Mouse (Mus musculus) left cerebral cortex, adult 2 months (tissue): ENCODE data around the gene Ttc3. TPM values are rescaled to one million over a fixed set of nuclear protein-coding genes. Genes with fewer than 3 reads are reported as not detected.

Experiments used
- DNase-seq, 2 experiments: peaks; one replicate each; pipeline ENCODE4 v3.0.0; 2021 to 2022; ENCODE audit warnings: low spot score in 2 of 2, mixed read lengths in 1 of 2; ENCODE audit errors: extremely low spot score in 1 of 2
- H3K27ac ChIP-seq: fragments of 200-600 bp; 2 replicates; pipeline ENCODE4 v1.8.1; 2022
- H3K4me3 ChIP-seq: fragments of 200-600 bp; 2 replicates; pipeline ENCODE4 v1.8.1; 2022
- CTCF ChIP-seq: fragments of 200-600 bp; IDR thresholded peaks from 2 replicates; pipeline ENCODE4 v1.8.1; 2022; ENCODE audit warnings: antibody characterized with exemption, mild to moderate bottlenecking, moderate library complexity
- intact Hi-C: fragments of 180-260 bp; cut with DNase I; formaldehyde crosslinking; loops from one replicate; pipeline ENCODE4 v1.15.1; 2025
- total RNA-seq, 2 experiments: library from RNA; stranded (reverse); gene quantifications; 2 replicates each; pipeline ENCODE4 v1.2.3; 2021

Gene Ttc3
- total RNA-seq, 2 experiments from 2014 or later = 982 to 987 TPM

DNA sequence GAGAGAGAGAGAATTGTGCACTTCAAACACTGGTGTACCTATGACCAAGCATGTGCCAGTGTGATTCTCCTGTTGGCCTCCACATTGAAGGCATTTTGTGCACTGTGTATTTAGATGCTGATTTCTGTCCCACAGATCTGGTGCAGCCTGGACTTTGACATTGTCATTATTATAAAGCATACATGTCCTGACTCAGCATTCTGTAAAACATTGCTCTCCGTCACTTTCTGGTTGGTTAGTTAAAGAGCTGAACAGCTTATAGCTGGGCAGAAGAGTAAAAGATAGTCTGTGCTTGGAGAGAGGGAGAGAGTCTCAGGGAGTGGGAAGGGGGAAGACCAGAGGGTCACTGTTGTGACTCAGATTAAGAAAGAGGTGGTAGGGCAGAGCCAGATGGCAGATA lies 24.7 kb upstream of the Ttc3 start:
- no peak for DNase-seq
- intact Hi-C loops = no loop called here
- H3K4me3 ChIP-seq = no peak overlapping the region
- H3K27ac ChIP-seq = no peak overlapping the region
- TF ChIP-seq CTCF = no peak

GRCm38 (mm10) chr16:94347080-94347731 lies 23.2 kb upstream of the Ttc3 start:
- intact Hi-C loops = no loop called here
- H3K27ac ChIP-seq = no peak overlapping the region
- no peak for DNase-seq
- H3K4me3 ChIP-seq = no peak overlapping the region
- no peak for TF ChIP-seq CTCF

GRCm38 (mm10) chr16:94348779-94349178 lies 21.6 kb upstream of the Ttc3 start:
- no peak for TF ChIP-seq CTCF
- no peak overlapping the region for H3K27ac ChIP-seq

DNA sequence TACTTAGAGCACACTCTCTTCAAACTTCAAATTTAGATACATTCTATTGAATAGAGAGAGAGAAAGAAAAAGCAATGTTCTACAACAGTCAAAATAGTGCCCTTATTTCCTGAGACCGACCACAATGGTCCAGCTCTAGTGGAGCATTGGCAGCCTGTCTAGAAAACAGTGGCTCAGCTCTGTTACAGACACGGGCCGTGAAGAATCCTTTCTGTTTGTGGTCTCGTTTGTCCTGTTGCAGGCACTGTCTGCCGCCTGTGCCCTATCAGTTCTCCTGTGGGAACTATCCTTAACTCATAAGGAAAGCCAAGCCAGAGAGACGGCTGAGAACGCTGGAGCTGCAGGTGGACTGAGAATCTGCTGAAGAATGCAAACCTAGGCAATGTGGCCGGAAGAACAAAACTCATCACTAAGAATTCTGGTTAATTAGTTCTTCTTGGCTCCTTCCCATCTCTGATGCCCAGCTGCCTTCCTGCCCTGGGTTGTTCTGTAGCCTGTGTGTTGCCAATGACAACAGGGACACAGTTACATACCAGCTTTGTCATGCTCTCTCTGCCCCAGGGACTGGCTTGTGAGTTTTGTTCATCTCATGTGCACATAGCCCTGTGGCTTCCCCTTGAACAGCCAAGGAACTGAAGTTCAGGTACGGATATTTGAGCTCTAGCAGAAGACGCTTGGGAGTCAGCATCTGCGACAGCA lies 20.7 kb upstream of the Ttc3 start:
- intact Hi-C loops = no loop called here
- TF ChIP-seq CTCF = no peak
- 0 out of 2 replicates have a peak overlapping the region, but pooled peaks have one; percentile 15 for H3K27ac ChIP-seq
- 0 out of 2 replicates have a peak overlapping the region, but pooled peaks have one; percentile 13 for H3K4me3 ChIP-seq
- no peak for DNase-seq

More at GRCm38 (mm10) chr16:94348779-94349178, 21.6 kb upstream of the Ttc3 start:
- no peak overlapping the region for H3K4me3 ChIP-seq
- intact Hi-C loops = no loop called here
- no peak for DNase-seq

DNA sequence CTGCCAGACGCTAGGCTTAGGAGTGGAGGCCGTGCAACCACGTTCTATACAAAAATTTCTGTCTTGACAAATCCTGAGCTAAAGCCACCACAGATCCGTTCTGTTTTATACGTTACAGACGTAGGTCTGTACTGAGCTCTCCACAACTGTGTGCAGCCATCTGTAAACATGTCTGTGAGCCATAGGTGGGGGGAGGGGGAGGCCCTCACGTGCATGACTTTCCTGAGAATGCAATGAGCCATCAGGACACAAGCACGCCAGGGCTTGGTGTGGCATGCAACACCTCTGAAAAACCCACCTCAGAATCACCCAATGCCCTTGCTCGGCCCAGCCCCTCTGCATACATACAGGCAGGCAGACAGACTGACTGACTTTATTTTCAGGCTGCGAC lies 20.1 kb upstream of the Ttc3 start:
- intact Hi-C loops = no loop called here
- Histone ChIP-seq H3K4me3 (no peak overlapping the region), H3K27ac (no peak overlapping the region)
- TF ChIP-seq CTCF = no peak
- DNase-seq = no peak

DNA sequence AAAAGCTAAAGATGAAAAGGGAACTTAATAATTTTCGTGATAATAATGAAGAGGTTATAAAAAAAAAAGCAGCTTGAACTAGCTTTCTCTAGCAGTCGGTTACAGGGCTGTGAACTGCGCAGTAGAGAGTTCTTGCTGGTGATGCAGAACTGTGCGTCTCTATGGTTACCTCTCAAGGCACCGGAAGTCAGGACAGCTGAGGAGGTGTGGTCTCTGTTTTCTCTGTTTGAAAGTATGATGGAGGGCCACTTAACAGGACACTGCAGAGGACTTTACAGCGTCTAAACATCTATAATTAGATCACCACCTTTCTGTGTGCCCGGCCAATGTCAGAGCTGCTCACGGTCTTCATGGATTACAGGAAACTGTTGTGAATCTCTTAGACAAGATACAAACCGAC lies 16.0 kb upstream of the Ttc3 start:
- TF ChIP-seq CTCF = no peak
- DNase-seq = no peak
- Histone ChIP-seq H3K27ac (no peak overlapping the region), H3K4me3 (no peak overlapping the region)
- intact Hi-C loops = no loop called here

- no peak overlapping the region for H3K27ac ChIP-seq
- DNase-seq = no peak
- no peak overlapping the region for H3K4me3 ChIP-seq
- no peak for TF ChIP-seq CTCF
- intact Hi-C loops = no loop called here
Measured at GRCm38 (mm10) chr16:94356046-94356445, 14.4 kb upstream of the Ttc3 start.

DNA sequence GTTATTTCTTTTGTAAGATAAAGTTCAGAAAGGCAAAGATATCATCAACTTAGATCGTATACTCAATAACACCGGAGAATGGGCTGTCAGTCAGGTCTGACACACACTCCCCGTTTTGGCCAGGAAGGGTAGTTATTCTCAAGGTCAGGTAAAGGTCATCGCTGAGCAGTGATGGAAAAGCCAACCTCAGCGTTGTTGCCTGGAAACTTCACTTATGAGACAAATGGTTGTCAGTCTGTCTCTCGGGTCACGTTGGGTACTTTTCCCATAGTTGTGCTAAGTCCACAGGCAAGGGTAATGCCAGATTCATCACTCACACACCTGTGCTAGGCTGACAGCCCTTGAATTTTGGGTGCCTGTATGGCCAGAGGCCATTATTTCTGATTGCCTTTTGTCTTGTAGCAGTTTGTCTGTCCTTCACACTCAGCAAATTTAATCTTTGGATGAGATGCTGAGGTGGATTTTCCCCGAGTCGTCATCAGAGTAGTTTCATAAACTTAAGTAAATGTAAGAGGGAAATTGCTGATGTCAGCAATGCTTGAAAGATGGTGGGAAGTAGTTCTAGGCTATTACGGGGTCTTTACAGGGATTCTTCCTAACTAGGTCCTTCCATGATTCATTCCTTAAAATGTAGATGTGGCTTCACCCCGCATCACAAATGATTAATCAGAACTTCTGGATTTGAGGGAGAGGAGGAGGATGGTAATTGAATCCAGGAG lies 13.5 kb upstream of the Ttc3 start:
- TF ChIP-seq CTCF = no peak
- no peak overlapping the region for H3K27ac ChIP-seq
- DNase-seq = no peak
- no peak overlapping the region for H3K4me3 ChIP-seq
- intact Hi-C loops = no loop called here

DNA sequence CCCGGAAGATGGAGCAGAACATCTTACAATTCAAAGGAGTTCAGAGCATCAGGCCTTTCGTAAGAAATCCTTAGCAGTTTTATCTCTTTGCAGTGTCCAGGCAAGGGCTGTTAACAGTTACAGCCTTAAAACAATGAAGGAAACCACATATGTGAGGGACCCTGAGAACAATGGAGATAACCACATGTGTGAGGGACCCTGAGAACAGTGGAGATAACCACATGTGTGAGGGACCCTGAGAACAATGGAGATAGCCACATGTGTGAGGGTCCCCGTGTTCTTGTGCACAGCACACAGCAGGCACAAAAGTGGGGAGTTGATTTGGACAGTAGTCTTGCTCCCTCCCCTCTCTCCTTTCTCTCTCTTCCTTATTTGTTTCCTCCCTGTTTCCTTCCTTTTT lies 12.3 kb upstream of the Ttc3 start:
- H3K4me3 ChIP-seq = no peak overlapping the region
- DNase-seq = no peak
- no peak overlapping the region for H3K27ac ChIP-seq
- TF ChIP-seq CTCF = no peak
- intact Hi-C loops = no loop called here

- DNase-seq = no peak
- intact Hi-C loops = no loop called here
- Histone ChIP-seq H3K27ac (no peak overlapping the region), H3K4me3 (no peak overlapping the region)
- no peak for TF ChIP-seq CTCF
Measured at GRCm38 (mm10) chr16:94360578-94361350, 9.7 kb upstream of the Ttc3 start.

DNA sequence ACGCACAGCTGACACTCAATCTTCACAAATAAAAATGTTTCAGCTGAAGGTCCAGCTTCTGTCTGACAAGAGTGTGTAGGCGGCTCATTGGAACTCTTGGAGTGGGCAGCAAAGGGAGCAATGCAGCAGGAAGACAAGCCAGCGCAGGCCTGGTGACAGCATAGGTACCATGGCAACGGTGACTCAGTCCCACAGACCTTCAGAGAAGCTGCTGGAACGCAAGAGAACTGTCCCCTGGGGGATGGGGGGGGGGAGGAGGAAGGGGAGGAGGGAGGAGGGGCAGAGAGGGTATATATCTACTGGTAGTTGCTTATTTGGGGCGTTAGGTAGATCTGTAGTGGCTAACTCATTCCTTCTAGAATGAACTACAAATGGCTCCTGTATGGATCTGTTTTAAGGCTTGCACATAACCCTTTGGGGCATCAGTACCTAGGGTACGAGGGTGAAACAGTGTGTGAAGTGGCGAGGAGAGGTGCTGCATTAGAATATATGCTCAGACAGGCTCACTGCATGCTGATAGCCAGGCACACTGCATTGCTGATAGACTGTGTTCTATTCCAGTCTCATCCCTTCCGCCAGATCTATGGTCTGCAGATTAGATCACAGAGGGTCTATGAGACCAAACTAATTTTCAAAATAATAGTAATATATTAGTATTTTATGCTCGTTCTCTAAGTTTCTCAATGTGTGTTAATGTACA lies 8.1 kb upstream of the Ttc3 start:
- intact Hi-C loops = no loop called here
- H3K27ac ChIP-seq = peak overlapping the region; percentile 65

More for the DNA sequence above, 8.1 kb upstream of the Ttc3 start:
- no peak overlapping the region for H3K4me3 ChIP-seq
- no peak for TF ChIP-seq CTCF
- DNase-seq = peak; percentile 76 to 78
